Mouse (Mus musculus) bone marrow macrophage, adult 2 months (primary cell): ENCODE results near the gene Casc4.

ENCODE experiments used
- CTCF ChIP-seq: IDR thresholded peaks from 2 replicates; pipeline ENCODE4 v1.5.1; 2012; ENCODE audit warnings: low read depth, mild to moderate bottlenecking, low read length, moderate library complexity
- POLR2A ChIP-seq: IDR thresholded peaks from 2 replicates; pipeline ENCODE4 v1.6.1; 2012; ENCODE audit warnings: mild to moderate bottlenecking, low read depth, low read length, borderline replicate concordance

- TF ChIP-seq CTCF (no peak), POLR2A (no peak)
These were observed 43.2 kb downstream of the Casc4 start for GRCm38 (mm10) chr2:121909975-121910374.
